Mouse (Mus musculus): ENCODE measurements around the gene Ier5. TPM values are rescaled to one million over a fixed set of nuclear protein-coding genes. Genes with fewer than 3 reads are reported as not detected.

The Ier5 gene
- total and polyA plus RNA-seq, 3 experiments, result 47.7 to 59.3 (median 58.8) TPM

GRCm38 (mm10) chr1:155060832-155061801 lies 38.3 kb downstream of the Ier5 start (continued):
- TF ChIP-seq UBTF (IDR thresholded peaks at IDR 0.05; ENCODE audit: low read depth, low read length) (no peak), USF1 (IDR thresholded peaks at IDR 0.05; ENCODE audit: low read depth, low read length) (no peak), ZMIZ1 (IDR thresholded peaks at IDR 0.05; ENCODE audit: low read depth, low read length) (no peak)

- DNase-seq (ENCODE audit: extremely low read depth), result no peak
- Histone ChIP-seq H3K36me3 (replicated peaks in 1 of 2; ENCODE audit: control insufficient read depth in 1 of 2, insufficient read depth in 1 of 2, low read length in 1 of 2) (no peaks in the 10 kb centered on the region), H3K4me2 (ENCODE audit: insufficient read depth, low read depth, poor library complexity, severe bottlenecking) (peak overlapping the region; percentile 60; the same call in 1 of the 2 replicates), H3K27me3 (replicated peaks) (no peaks in the 10 kb centered on the region), H3K27ac (ENCODE audit: insufficient read depth, low read depth) (peak overlapping the region; percentile 74), H3K4me1 (ENCODE audit: control insufficient read depth in 1 of 2, insufficient read depth in 2 of 2) (peaks cover 59 to 94% of the 10 kb centered on the region in 2 experiments), H3K79me2 (replicated peaks; ENCODE audit: control insufficient read depth, extremely low read depth, insufficient read depth, poor library complexity, severe bottlenecking) (no peaks in the 10 kb centered on the region), H3K9ac (ENCODE audit: insufficient read depth, low read depth) (0 out of 2 replicates have a peak overlapping the region, but pooled peaks have one; percentile 20), H3K9me3 (replicated peaks; ENCODE audit: low read length) (no peaks in the 10 kb centered on the region), H3K4me3 (replicated peaks in 1 of 3; ENCODE audit: low read depth in 2 of 3, low read length in 2 of 3, poor library complexity in 1 of 3) (no peak overlapping the region)
- dilution Hi-C loops (cut with MboI; ENCODE audit: extremely low pct_ligation_motif_present, extremely low pct_unique_long_range_greater_than_20kb, low sequenced_read_pairs) (no loop called here), in situ Hi-C loops (cut with MboI; ENCODE audit: low pct_ligation_motif_present, low pct_unique_long_range_greater_than_20kb, low sequenced_read_pairs) (no loop called here)
- TF ChIP-seq NELFE (IDR thresholded peaks at IDR 0.05; ENCODE audit: low read depth, low read length) (no peak), JUN (IDR thresholded peaks at IDR 0.05; ENCODE audit: insufficient read depth, low read depth, low read length) (no peak), MAZ (IDR thresholded peaks at IDR 0.05; ENCODE audit: low read depth, low read length) (no peak), ETS1 (conservative IDR thresholded peaks at IDR 0.05; ENCODE audit: low read depth, low read length) (no peak), E2F4 (IDR thresholded peaks at IDR 0.05; ENCODE audit: insufficient replicate concordance, low read depth, low read length) (no peak), ZKSCAN1 (IDR thresholded peaks at IDR 0.05; ENCODE audit: borderline replicate concordance, low read depth, low read length) (no peak), MXI1 (IDR thresholded peaks at IDR 0.05; ENCODE audit: low read depth, low read length) (no peak), MAFK (IDR thresholded peaks at IDR 0.05; ENCODE audit: insufficient replicate concordance, low read length) (no peak), HCFC1 (IDR thresholded peaks at IDR 0.05; ENCODE audit: low read depth, low read length) (no peak), CHD1 (IDR thresholded peaks at IDR 0.05; ENCODE audit: low read depth, low read length) (no peak), CTCF (conservative IDR thresholded peaks at IDR 0.05 in 1 of 2, IDR thresholded peaks at IDR 0.05 in 1 of 2; ENCODE audit: low read depth in 2 of 2, low read length in 2 of 2) (no peak), ZC3H11A (IDR thresholded peaks at IDR 0.05; ENCODE audit: low read depth, low read length) (no peak), ELF1 (IDR thresholded peaks at IDR 0.05; ENCODE audit: low read depth, low read length) (no peak), MEF2A (IDR thresholded peaks at IDR 0.05; ENCODE audit: borderline replicate concordance, low read depth, low read length) (no peak), BHLHE40 (IDR thresholded peaks at IDR 0.05; ENCODE audit: low read depth, low read length) (no peak), POLR2A (IDR thresholded peaks at IDR 0.05; ENCODE audit: low read depth, low read length) (no peak), SMC3 (IDR thresholded peaks at IDR 0.05; ENCODE audit: low read depth, low read length) (no peak)
Measured at GRCm38 (mm10) chr1:155060261-155060660, 39.2 kb downstream of the Ier5 start.
